Mouse (Mus musculus): ENCODE measurements around the gene Mapkapk3. TPM values are rescaled to one million over a fixed set of nuclear protein-coding genes. Genes with fewer than 3 reads are reported as not detected.
A peak's percentile ranks its signal among the peaks of the same experiment; 100 is the strongest.

The Mapkapk3 gene
- polyA plus RNA-seq, 1 experiment from 2014 or later, result 26.2 TPM

DNA sequence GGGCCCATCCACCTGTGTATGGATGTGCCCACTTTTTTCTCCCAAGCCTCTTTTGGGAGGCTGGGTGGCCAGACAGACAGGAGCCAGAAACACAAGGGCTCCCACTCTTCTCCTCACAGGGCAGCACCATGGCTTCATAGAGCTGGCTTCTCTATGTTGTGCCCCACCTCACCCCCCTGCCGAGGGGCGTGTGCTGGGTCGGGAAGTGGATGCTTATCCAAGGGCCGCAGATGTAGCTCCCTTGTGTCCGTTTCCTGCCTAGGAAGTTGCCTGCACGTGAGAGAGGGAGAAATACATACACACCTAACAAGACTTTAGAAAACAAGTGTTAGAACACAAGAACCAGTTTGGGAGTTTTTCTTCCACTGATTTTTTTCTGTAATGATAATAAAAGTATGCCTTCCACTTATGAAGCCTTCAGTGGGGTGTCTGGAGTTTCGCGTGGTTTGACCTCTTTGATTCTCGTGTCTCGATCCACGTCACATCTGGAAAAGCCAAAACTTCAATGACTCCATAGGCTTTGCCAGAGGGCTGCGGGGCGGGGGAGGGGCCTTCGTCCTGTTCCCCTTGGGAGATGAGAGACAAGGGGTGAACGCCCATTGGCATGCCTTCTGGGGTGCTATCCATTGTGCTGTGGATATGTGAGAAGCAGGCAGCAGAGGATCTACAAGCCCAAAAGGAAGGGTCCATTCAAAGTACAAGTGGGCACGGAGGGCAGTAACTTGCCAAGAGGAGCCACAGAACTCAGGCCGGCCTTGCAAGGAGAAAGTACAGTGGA, 12.1 kb upstream of the Mapkapk3 start:
- H3K27ac ChIP-seq (ENCODE audit: low read depth, low read length), result 0 out of 2 replicates have a peak overlapping the region, but pooled peaks have one; percentile 37
- no peak for TF ChIP-seq CTCF (IDR thresholded peaks at IDR 0.05; ENCODE audit: low read depth)

DNA sequence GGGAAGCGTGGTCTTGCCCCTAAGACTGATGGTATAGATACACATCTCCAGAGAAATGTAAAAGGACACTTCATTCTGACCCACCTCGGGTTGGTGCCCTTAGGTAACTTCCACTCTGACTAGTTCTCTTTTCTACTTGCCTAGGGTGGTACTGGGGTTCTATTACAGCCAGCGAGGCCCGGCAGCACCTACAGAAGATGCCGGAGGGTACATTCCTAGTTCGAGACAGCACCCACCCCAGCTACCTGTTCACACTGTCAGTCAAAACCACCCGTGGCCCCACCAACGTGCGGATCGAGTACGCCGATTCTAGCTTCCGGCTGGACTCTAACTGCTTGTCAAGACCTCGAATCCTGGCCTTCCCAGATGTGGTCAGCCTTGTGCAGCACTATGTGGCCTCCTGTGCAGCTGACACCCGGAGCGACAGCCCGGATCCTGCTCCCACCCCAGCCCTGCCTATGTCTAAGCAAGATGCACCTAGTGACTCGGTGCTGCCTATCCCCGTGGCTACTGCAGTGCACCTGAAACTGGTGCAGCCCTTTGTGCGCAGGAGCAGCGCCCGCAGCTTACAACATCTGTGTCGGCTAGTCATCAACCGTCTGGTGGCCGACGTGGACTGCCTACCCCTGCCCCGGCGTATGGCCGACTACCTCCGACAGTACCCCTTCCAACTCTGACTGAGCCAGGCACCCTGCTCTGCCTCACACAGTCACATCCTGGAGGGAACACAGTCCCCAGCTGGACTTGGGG, 10.7 kb upstream of the Mapkapk3 start:
- 92% methylated on average over 30 of the region's 30 CpGs for WGBS
- Histone ChIP-seq H3K4me3 (ENCODE audit: low read depth, low read length) (no peak overlapping the region), H3K4me2 (replicated peaks; ENCODE audit: low read depth) (no peak overlapping the region), H3K27me3 (replicated peaks; ENCODE audit: control insufficient read depth, insufficient read depth, low read length) (no peaks in the 10 kb centered on the region), H3K4me1 (replicated peaks; ENCODE audit: control insufficient read depth, insufficient read depth, low read length) (peaks cover 6% of the 10 kb centered on the region; the same call in 1 of the 2 replicates), H3K27ac (ENCODE audit: low read depth, low read length) (no peak overlapping the region), H3K9ac (ENCODE audit: low read depth, low read length) (no peak overlapping the region), H3K36me3 (ENCODE audit: control insufficient read depth, insufficient read depth) (peaks cover 33% of the 10 kb centered on the region), H3K9me3 (ENCODE audit: control insufficient read depth) (no peaks in the 10 kb centered on the region)
- ATAC-seq, result no peak
- no peak for TF ChIP-seq CTCF (IDR thresholded peaks at IDR 0.05; ENCODE audit: low read depth)

More for the DNA sequence above, 12.1 kb upstream of the Mapkapk3 start:
- Histone ChIP-seq H3K9me3 (ENCODE audit: control insufficient read depth) (no peaks in the 10 kb centered on the region), H3K4me2 (replicated peaks; ENCODE audit: low read depth) (no peak overlapping the region), H3K9ac (ENCODE audit: low read depth, low read length) (no peak overlapping the region), H3K27me3 (replicated peaks; ENCODE audit: control insufficient read depth, insufficient read depth, low read length) (no peaks in the 10 kb centered on the region), H3K4me1 (replicated peaks; ENCODE audit: control insufficient read depth, insufficient read depth, low read length) (peaks cover 10% of the 10 kb centered on the region; the same call in 1 of the 2 replicates), H3K36me3 (ENCODE audit: control insufficient read depth, insufficient read depth) (peaks cover 33% of the 10 kb centered on the region), H3K4me3 (ENCODE audit: low read depth, low read length) (no peak overlapping the region)
- 81% methylated on average over 17 of the region's 17 CpGs for WGBS
- no peak for ATAC-seq

DNA sequence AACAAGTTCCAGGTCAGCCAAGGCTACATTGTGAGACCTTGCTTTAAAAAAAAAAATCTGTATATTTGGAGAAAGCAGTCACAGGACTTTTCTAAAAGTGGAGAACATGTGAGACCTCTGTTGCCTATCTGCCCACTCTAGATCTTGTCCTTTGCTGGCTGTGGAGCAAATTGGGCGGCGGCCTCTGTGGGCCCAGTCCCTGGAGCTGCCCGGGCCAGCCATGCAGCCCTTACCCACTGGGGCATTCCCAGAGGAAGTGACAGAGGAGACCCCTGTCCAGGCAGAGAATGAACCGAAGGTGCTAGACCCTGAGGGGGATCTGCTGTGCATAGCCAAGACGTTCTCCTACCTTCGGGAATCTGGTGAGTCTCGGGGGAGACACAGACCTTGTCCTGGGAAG, 10.1 kb upstream of the Mapkapk3 start:
- no peaks in the 10 kb centered on the region for H3K27me3 ChIP-seq (replicated peaks; ENCODE audit: control insufficient read depth, insufficient read depth, low read length)
- no peak for ATAC-seq
- peaks cover 6% of the 10 kb centered on the region; the same call in 1 of the 2 replicates for H3K4me1 ChIP-seq (replicated peaks; ENCODE audit: control insufficient read depth, insufficient read depth, low read length)
- H3K4me3 ChIP-seq (ENCODE audit: low read depth, low read length), result no peak overlapping the region
- no peaks in the 10 kb centered on the region for H3K9me3 ChIP-seq (ENCODE audit: control insufficient read depth)
- no peak overlapping the region for H3K27ac ChIP-seq (ENCODE audit: low read depth, low read length)
- peak overlapping the region; percentile 73 for H3K4me2 ChIP-seq (replicated peaks; ENCODE audit: low read depth)
- H3K9ac ChIP-seq (ENCODE audit: low read depth, low read length), result no peak overlapping the region
- 90% methylated on average over 7 of the region's 7 CpGs for WGBS
- no peak for TF ChIP-seq CTCF (IDR thresholded peaks at IDR 0.05; ENCODE audit: low read depth)
- peaks cover 33% of the 10 kb centered on the region for H3K36me3 ChIP-seq (ENCODE audit: control insufficient read depth, insufficient read depth)

GRCm38 (mm10) chr9:107298876-107299275, 9.2 kb upstream of the Mapkapk3 start:
- no peaks in the 10 kb centered on the region for H3K9me3 ChIP-seq (ENCODE audit: control insufficient read depth)
- 0 out of 2 replicates have a peak, but pooled peaks have one; percentile 17 for TF ChIP-seq CTCF (IDR thresholded peaks at IDR 0.05; ENCODE audit: low read depth)
- H3K27ac ChIP-seq (ENCODE audit: low read depth, low read length), result peak overlapping the region; percentile 50; the same call in 1 of the 2 replicates
- H3K4me1 ChIP-seq (replicated peaks; ENCODE audit: control insufficient read depth, insufficient read depth, low read length), result peaks cover 6% of the 10 kb centered on the region; the same call in 1 of the 2 replicates
- peaks cover 33% of the 10 kb centered on the region for H3K36me3 ChIP-seq (ENCODE audit: control insufficient read depth, insufficient read depth)
- ATAC-seq, result no peak
- H3K4me3 ChIP-seq (ENCODE audit: low read depth, low read length), result peak overlapping the region; percentile 25
- no peak overlapping the region for H3K9ac ChIP-seq (ENCODE audit: low read depth, low read length)
- WGBS, result 42% methylated on average over 6 of the region's 6 CpGs
- H3K27me3 ChIP-seq (replicated peaks; ENCODE audit: control insufficient read depth, insufficient read depth, low read length), result no peaks in the 10 kb centered on the region
- peak overlapping the region; percentile 73 for H3K4me2 ChIP-seq (replicated peaks; ENCODE audit: low read depth)

DNA sequence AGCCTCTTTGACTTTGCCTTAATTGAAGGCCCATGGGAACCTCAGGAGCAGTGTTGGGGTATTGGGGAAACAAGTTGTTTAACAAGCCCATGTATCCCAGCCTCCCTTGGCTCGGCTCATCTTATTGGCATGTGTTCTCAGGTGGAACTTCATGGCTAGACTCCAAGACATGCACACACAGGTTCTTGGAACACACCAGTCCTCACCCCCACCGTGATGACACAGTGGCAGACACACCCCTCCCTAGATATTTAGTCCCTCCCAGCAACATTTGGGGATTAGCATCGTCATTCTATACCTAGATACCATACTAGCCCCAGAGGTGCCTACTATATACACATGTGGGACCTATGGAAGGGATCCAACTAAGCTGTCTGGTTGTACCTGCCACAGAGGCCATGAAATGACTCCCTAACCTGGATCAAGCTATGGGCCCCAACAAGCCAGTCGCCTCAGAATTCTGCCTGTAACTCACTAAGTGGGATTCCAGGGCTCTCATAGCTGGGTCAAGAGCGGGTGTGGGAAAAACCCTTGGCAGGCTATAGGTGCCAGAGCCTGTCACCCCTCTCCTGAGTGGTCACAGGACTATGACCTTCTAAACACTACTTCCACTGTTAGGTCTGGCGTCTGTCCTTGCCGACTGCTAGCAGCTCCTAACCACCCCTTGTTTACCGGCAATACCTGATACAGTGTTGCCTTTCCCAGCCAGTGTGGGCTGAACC, 8.5 kb upstream of the Mapkapk3 start:
- Histone ChIP-seq H3K9ac (ENCODE audit: low read depth, low read length) (no peak overlapping the region), H3K27me3 (replicated peaks; ENCODE audit: control insufficient read depth, insufficient read depth, low read length) (no peaks in the 10 kb centered on the region), H3K4me3 (ENCODE audit: low read depth, low read length) (peak overlapping the region; percentile 51), H3K4me2 (replicated peaks; ENCODE audit: low read depth) (peak overlapping the region; percentile 73), H3K36me3 (ENCODE audit: control insufficient read depth, insufficient read depth) (peaks cover 30% of the 10 kb centered on the region), H3K4me1 (replicated peaks; ENCODE audit: control insufficient read depth, insufficient read depth, low read length) (peaks cover 6% of the 10 kb centered on the region; the same call in 1 of the 2 replicates), H3K27ac (ENCODE audit: low read depth, low read length) (peak overlapping the region; percentile 50), H3K9me3 (ENCODE audit: control insufficient read depth) (no peaks in the 10 kb centered on the region)
- no peak for ATAC-seq
- WGBS, result 45% methylated on average over 8 of the region's 8 CpGs
- no peak for TF ChIP-seq CTCF (IDR thresholded peaks at IDR 0.05; ENCODE audit: low read depth)
